ENCODE assay signal across 26 mouse cellular contexts in the genomic region with DNA sequence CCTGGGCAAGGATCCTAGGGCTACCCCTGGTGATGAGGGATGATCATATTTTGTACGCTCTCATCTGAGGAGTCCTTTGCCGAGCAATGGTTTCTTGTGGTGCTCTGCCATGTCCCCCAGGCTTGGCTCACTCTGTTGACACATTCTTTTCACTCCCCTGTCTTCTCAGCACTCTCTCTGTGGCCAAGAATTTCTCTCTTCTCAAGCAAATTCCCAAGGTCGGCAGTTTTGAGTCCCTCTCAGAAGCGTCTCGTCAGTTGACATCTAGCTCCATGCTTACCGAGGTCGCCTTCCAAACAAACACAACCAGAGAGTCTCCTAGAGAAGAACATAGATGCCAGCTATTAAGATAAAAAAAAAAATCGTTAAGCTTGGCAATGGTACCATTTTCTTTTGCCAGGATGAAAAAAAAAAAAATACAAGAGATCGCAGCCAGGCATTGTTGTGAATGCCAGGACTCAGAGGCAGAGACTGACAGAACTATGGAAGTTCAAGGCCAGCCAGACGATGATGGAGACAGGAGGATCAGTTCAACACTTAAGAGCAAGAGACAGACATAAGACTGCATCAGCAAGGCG. TPM values are rescaled to one million over a fixed set of nuclear protein-coding genes. Genes with fewer than 3 reads are reported as not detected.
DNase-seq lines count a peak whose midpoint lies in the region; ATAC-seq and TF ChIP-seq lines count a peak whose summit lies in the region.
"Had no signal": no experiment of that assay in that cellular context is flagged by ENCODE, and none has a peak within 500 bp of the region (broad histone marks: within the 10 kb centered on the region; RNA-seq: fewer than 3 reads in every experiment).

No protein-coding gene starts in this region.

- no peak overlapping the region for H3K4me2 ChIP-seq in liver, postnatal 0 days (ENCODE audit: low read depth, low read length)
- H3K4me2 ChIP-seq: heart, embryonic 12.5 days; hindbrain, embryonic 13.5 days; limb, embryonic 15.5 days; midbrain, embryonic 15.5 days; neural tube, embryonic 12.5 days had no signal

- H3K36me3 ChIP-seq in liver, adult 2 months (ENCODE audit: control insufficient read depth, insufficient read depth, low read length) = no peaks in the 10 kb centered on the region
- H3K36me3 ChIP-seq in liver, postnatal 0 days (replicated peaks; ENCODE audit: insufficient read depth, low read length) = no peaks in the 10 kb centered on the region
- H3K36me3 ChIP-seq: G1E; heart, embryonic 12.5 days; hindbrain, embryonic 13.5 days; limb, embryonic 10.5 days; limb, embryonic 15.5 days; midbrain, embryonic 15.5 days; neural tube, embryonic 12.5 days had no signal

- 50% methylated on average over 11 of the region's 11 CpGs for WGBS in liver, adult 2 months
- WGBS in liver, postnatal 0 days (ENCODE audit: insufficient replicate concordance) = 66% methylated on average over 11 of the region's 11 CpGs

- no peak for TF ChIP-seq CTCF in liver, adult 2 months (IDR thresholded peaks at IDR 0.05; ENCODE audit: low read depth, low read length)
- no peak for TF ChIP-seq CTCF in liver, postnatal 0 days (IDR thresholded peaks at IDR 0.05; ENCODE audit: low read depth)

- TF ChIP-seq EP300 in liver, postnatal 0 days (IDR thresholded peaks at IDR 0.05; ENCODE audit: low read depth) = no peak

- H3K9me3 ChIP-seq in liver, postnatal 0 days (ENCODE audit: low read length) = no peaks in the 10 kb centered on the region
- H3K9me3 ChIP-seq: hindbrain, embryonic 13.5 days; limb, embryonic 10.5 days; limb, embryonic 15.5 days; midbrain, embryonic 15.5 days; neural tube, embryonic 12.5 days had no signal

- ATAC-seq in liver, postnatal 0 days = no peak
- ATAC-seq: forebrain, embryonic 14.5 days; intestine, postnatal 0 days; midbrain, embryonic 15.5 days; Patski had no signal

- no peak overlapping the region for H3K9ac ChIP-seq in liver, adult 2 months (ENCODE audit: low read depth, low read length)
- H3K9ac ChIP-seq in liver, postnatal 0 days (replicated peaks) = no peak overlapping the region
- H3K9ac ChIP-seq: heart, embryonic 12.5 days; hindbrain, embryonic 13.5 days; limb, embryonic 15.5 days; liver, embryonic 14.5 days; midbrain, embryonic 15.5 days; neural tube, embryonic 12.5 days had no signal

- H3K4me1 ChIP-seq in liver, adult 2 months (ENCODE audit: control insufficient read depth, insufficient read depth, low read length) = no peaks in the 10 kb centered on the region
- no peaks in the 10 kb centered on the region for H3K4me1 ChIP-seq in liver, postnatal 0 days (ENCODE audit: insufficient read depth)
- H3K4me1 ChIP-seq: hindbrain, embryonic 13.5 days; limb, embryonic 15.5 days; midbrain, embryonic 15.5 days; neural tube, embryonic 12.5 days had no signal

- TF ChIP-seq POLR2A in liver, adult 2 months (IDR thresholded peaks at IDR 0.05; ENCODE audit: extremely low read depth, insufficient read depth, low read length) = no peak

- H3K27ac ChIP-seq in liver, adult 2 months (replicated peaks; ENCODE audit: insufficient read depth, low read depth, low read length) = no peak overlapping the region
- H3K27ac ChIP-seq in liver, postnatal 0 days (ENCODE audit: low read depth) = no peak overlapping the region
- H3K27ac ChIP-seq: hindbrain, embryonic 13.5 days; limb, embryonic 10.5 days; limb, embryonic 15.5 days; liver, embryonic 14.5 days; midbrain, embryonic 15.5 days; neural tube, embryonic 12.5 days had no signal

- no peaks in the 10 kb centered on the region for H3K27me3 ChIP-seq in liver, adult 2 months (ENCODE audit: control insufficient read depth, insufficient read depth, low read length)
- no peaks in the 10 kb centered on the region for H3K27me3 ChIP-seq in liver, postnatal 0 days (ENCODE audit: insufficient read depth, low read length)
- H3K27me3 ChIP-seq: heart, embryonic 12.5 days; hindbrain, embryonic 13.5 days; limb, embryonic 15.5 days; midbrain, embryonic 15.5 days; neural tube, embryonic 12.5 days; Patski had no signal

- peak; percentile 20 for DNase-seq in adrenal gland, postnatal 14 days
- no peak for DNase-seq in adrenal gland, adult 8-10 months
- peak; percentile 84 for DNase-seq in liver, adult 2 months (ENCODE audit: extremely low read depth, low read depth, low spot score)
- DNase-seq in liver, postnatal 0 days = no peak
- peak; percentile 21 for DNase-seq in ovary, adult 18-20 months (ENCODE audit: low spot score)
- DNase-seq in ovary, postnatal 36 days (ENCODE audit: low spot score) = no peak
- no peak for DNase-seq in frontal cortex, adult 2 months (ENCODE audit: extremely low spot score in 1 of 2, low spot score in 1 of 2)
- DNase-seq: cerebellum, adult 8-10 months; cerebellum, postnatal 36 days; gastrocnemius, postnatal 25 days; heart, adult 11 months; kidney, adult 9 months; kidney, postnatal 10 days; thymus, adult 2 months; thymus, postnatal 36 days had no signal

- H3K79me2 ChIP-seq in liver, adult 2 months (ENCODE audit: control insufficient read depth, insufficient read depth, low read length) = no peaks in the 10 kb centered on the region

- no peak overlapping the region for H3K4me3 ChIP-seq in liver, adult 2 months (ENCODE audit: insufficient read depth, low read depth, low read length)
- no peak overlapping the region for H3K4me3 ChIP-seq in liver, postnatal 0 days (ENCODE audit: low read depth, low read length)
- H3K4me3 ChIP-seq: heart, embryonic 12.5 days; hindbrain, embryonic 13.5 days; limb, embryonic 10.5 days; limb, embryonic 15.5 days; midbrain, embryonic 15.5 days; neural tube, embryonic 12.5 days had no signal

RNA-seq across cellular contexts. Expression of a gene that starts 12.3 kb away (rescaled TPM):
- total RNA-seq in adrenal gland, postnatal 14 days (2021) = 43.0 and 55.1 TPM in 2 replicates
- 10 to 100 TPM; 39.3 to 67.3 (median 51.1) TPM for total RNA-seq in adrenal gland, adult 8-10 months (2022)
- 18.7 and 23.4 TPM in 2 replicates for total RNA-seq in liver, adult 2 months (2014; rRNA removed)
- 9.5 and 10.1 TPM in 2 replicates for polyA plus RNA-seq in liver, adult 2 months (2012; rRNA removed)
- polyA plus RNA-seq in liver, postnatal 0 days (2015; fragmentation: Nextera tagmentation; extraction: Ambion mirVana) = 22.8 and 25.8 TPM in 2 replicates
- polyA plus RNA-seq in frontal cortex, adult 2 months (2012; rRNA removed) = 73.2 and 76.6 TPM in 2 replicates

RNA-seq across cellular contexts. Expression of a gene that starts 23.9 kb away (rescaled TPM):
- 226 and 236 TPM in 2 replicates for total RNA-seq in adrenal gland, postnatal 14 days (2021)
- total RNA-seq in adrenal gland, adult 8-10 months (2022) = 100 to 1,000 TPM; 234 to 288 (median 240) TPM
- 57.6 and 68.1 TPM in 2 replicates for total RNA-seq in liver, adult 2 months (2014; rRNA removed)
- polyA plus RNA-seq in liver, adult 2 months (2012; rRNA removed) = 49.1 and 50.3 TPM in 2 replicates
- 98.7 and 105 TPM in 2 replicates for polyA plus RNA-seq in liver, postnatal 0 days (2015; fragmentation: Nextera tagmentation; extraction: Ambion mirVana)
- 357 and 372 TPM in 2 replicates for polyA plus RNA-seq in frontal cortex, adult 2 months (2012; rRNA removed)

Comparison
In these comparisons a context has a peak if more than half of its experiments do, and no peak if none do; other contexts are left out.
1. DNase-seq: peak in adrenal gland, postnatal 14 days (single experiment), liver, adult 2 months (single experiment) and ovary, adult 18-20 months (single experiment); none in adrenal gland, adult 8-10 months (single experiment), liver, postnatal 0 days (single experiment), ovary, postnatal 36 days (single experiment) and frontal cortex, adult 2 months (0 of 2).